Mouse (Mus musculus) heart, embryonic 15.5 days (tissue): ENCODE data around the gene Abr. TPM values are rescaled to one million over a fixed set of nuclear protein-coding genes. Genes with fewer than 3 reads are reported as not detected.

Source experiments
- ATAC-seq: fragments of 200-750 bp; cut with Nextera tagmentation; replicated peaks from 2 replicates; pipeline ENCODE4 v1.8.0; 2017; ENCODE audit warnings: low read depth, moderate TSS enrichment; ENCODE audit not compliant: insufficient number of reproducible peaks, insufficient read depth, low FRiP score
- H3K27ac ChIP-seq: fragments of 300-500 bp; sonication (generic); 2 replicates; pipeline ENCODE4 v1.5.1; 2015; ENCODE audit warnings: mild to moderate bottlenecking, inconsistent platforms
- H3K27me3 ChIP-seq: fragments of 300-500 bp; sonication (generic); 2 replicates; pipeline ENCODE4 v1.6.1; 2015; ENCODE audit warnings: inconsistent platforms
- H3K36me3 ChIP-seq: fragments of 300-500 bp; sonication (generic); 2 replicates; pipeline ENCODE4 v1.6.1; 2015; ENCODE audit warnings: mild to moderate bottlenecking, inconsistent platforms
- H3K4me1 ChIP-seq: fragments of 300-500 bp; sonication (generic); replicated peaks from 2 replicates; pipeline ENCODE4 v1.6.1; 2015; ENCODE audit warnings: inconsistent platforms
- H3K4me2 ChIP-seq: fragments of 300-500 bp; sonication (generic); 2 replicates; pipeline ENCODE4 v1.6.1; 2015; ENCODE audit warnings: inconsistent platforms, mild to moderate bottlenecking, moderate library complexity
- H3K4me3 ChIP-seq: fragments of 300-500 bp; sonication (generic); 2 replicates; pipeline ENCODE4 v1.5.1; 2015; ENCODE audit warnings: mild to moderate bottlenecking, inconsistent platforms
- H3K9ac ChIP-seq: fragments of 300-500 bp; sonication (generic); 2 replicates; pipeline ENCODE4 v1.6.1; 2015; ENCODE audit warnings: mild to moderate bottlenecking, inconsistent platforms
- H3K9me3 ChIP-seq: fragments of 300-500 bp; sonication (generic); replicated peaks from 2 replicates; pipeline ENCODE4 v1.6.1; 2016; ENCODE audit warnings: inconsistent platforms
- WGBS: fragments of 180-500 bp; shearing (Covaris S2); methylation state at CpG from one replicate; pipeline ENCODE4 v1.1.7; 2015; ENCODE audit warnings: mixed read lengths; 5-methylcytosine and 5-hydroxymethylcytosine counted together
- polyA plus RNA-seq: library from polyadenylated mRNA; unstranded; fragments of >200 nt; fragmentation: Nextera tagmentation; extraction: Ambion mirVana; gene quantifications from 2 replicates; pipeline ENCODE4 v1.2.1, GENCODE M21; 2015

Abr gene
- polyA plus RNA-seq, 1 experiment from 2014 or later: 19.9 TPM

DNA sequence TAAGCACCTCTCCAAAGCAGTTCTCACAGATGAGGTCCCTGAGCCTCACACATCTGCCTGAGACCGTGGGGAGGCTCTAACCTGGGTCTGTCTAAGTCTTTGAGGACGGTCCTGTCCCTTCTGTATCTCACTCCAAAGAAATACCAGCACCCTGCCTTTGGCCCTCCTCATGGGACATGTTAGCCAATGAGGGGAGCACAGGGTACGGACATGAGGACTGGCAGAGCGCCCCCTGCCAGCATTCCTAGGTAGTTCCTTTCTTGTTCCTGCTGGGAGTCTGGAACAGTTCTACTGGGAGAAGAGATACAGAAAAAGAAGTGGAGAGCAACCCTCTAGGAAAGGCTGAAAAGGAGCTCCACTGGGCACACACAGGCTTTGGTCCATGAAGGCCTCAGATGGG lies 111.1 kb downstream of the Abr start:
- H3K4me2 ChIP-seq: no peak overlapping the region
- no peak for ATAC-seq
- WGBS: 62% methylated on average over 4 of the region's 4 CpGs
- H3K9ac ChIP-seq: no peak overlapping the region
- H3K36me3 ChIP-seq: no peaks in the 10 kb centered on the region
- H3K9me3 ChIP-seq: no peaks in the 10 kb centered on the region
- peaks cover 33% of the 10 kb centered on the region for H3K4me1 ChIP-seq
- H3K27ac ChIP-seq: no peak overlapping the region
- no peaks in the 10 kb centered on the region for H3K27me3 ChIP-seq
- H3K4me3 ChIP-seq: no peak overlapping the region

DNA sequence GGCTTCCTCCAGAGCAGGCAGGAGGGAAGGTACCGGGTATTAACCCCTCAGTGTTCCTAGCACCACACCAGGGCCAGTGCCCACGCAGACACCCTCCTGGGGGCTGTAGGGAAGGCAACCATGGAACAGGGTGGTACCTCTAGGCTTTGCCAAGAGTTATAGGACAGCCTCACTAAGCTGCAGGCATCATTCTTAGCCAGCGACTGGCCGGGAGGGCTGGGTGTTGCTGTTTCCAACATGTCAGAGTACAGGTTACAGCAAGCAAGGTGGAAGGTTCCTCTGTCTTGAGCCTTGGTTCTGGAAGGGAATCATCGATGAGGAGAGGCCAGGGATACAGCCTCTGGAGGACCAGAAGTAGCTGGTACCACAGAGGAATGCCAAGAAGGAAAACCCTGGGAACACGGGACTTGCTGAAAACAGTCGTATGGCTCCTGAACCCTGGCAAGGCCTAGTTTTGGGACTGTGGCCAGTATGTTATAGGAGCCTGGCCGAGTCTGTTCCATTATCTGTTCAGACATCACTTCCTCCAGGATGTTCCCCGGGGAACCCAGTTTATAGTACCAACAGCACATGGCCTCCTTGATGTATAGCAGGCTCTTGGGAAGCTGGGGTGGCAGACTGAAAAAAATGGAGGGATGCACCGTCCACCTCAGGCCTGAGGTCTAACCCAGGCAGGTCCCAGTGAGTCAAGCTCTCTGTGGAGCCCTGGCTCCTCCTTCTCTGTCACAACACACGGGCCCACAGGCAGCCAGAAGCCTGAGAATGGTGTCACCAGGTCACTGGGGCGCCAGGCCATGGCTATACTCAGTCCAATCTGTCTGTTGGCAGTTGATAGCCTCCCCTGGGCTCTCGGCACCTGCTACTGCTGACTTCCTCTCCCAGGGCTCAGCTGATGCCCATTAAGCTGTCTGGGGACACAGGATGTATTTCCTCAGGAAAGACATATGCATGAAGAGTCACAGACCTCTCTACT lies 112.1 kb downstream of the Abr start:
- H3K4me3 ChIP-seq: no peak overlapping the region
- WGBS: 72% methylated on average over 13 of the region's 13 CpGs
- ATAC-seq: no peak
- H3K4me1 ChIP-seq: peaks cover 26% of the 10 kb centered on the region
- no peak overlapping the region for H3K4me2 ChIP-seq
- H3K9ac ChIP-seq: no peak overlapping the region
- no peaks in the 10 kb centered on the region for H3K36me3 ChIP-seq
- no peaks in the 10 kb centered on the region for H3K9me3 ChIP-seq
- H3K27ac ChIP-seq: no peak overlapping the region
- H3K27me3 ChIP-seq: no peaks in the 10 kb centered on the region

DNA sequence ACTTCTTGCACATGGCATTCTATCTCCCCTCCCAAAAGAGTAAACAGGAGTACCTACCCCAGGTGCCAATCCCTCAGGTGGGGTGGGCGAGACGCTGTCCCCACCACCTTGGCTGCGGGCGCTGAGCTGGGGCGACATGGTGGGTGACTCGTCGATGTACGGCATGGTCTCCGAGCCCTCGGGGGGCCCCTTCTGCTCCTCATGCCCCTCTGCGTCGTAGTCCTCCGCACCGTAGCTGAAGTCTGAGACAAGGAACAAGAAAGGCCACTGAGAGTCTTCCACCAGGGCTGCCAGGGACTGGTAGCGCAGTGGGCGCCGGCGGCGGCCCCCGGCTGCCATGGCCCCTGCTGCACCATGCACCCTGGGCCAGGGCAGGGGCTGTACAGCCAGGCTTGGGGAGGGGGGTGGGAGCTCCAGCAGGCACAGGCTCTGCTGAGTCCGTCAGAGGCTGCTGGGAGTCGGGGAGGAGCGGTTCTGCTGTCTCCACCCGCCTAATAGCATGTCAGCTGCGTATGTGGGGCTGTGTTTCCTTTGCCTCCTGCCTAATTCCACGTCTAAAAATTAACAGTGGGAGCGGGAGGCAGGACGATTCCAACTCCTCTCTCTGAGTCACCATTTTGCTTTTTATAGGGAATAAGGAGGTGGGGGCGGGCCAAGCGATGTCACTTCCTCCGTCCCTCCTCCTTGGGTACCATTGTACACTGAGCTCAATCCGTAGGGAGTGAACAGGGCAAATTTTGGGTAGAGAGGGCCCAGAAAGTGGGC lies 113.1 kb downstream of the Abr start:
- H3K36me3 ChIP-seq: no peaks in the 10 kb centered on the region
- WGBS: 84% methylated on average over 32 of the region's 32 CpGs
- no peak for ATAC-seq

GRCm38 (mm10) chr11:76508125-76508524 lies 114.0 kb downstream of the Abr start:
- Histone ChIP-seq H3K4me1 (peaks cover 32% of the 10 kb centered on the region), H3K4me3 (no peak overlapping the region), H3K27me3 (no peaks in the 10 kb centered on the region), H3K9me3 (no peaks in the 10 kb centered on the region), H3K4me2 (no peak overlapping the region), H3K36me3 (no peaks in the 10 kb centered on the region), H3K27ac (no peak overlapping the region), H3K9ac (no peak overlapping the region)
- ATAC-seq: no peak
- 93% methylated on average over 4 of the region's 4 CpGs for WGBS

More for the DNA sequence above, 113.1 kb downstream of the Abr start:
- no peak overlapping the region for H3K27ac ChIP-seq
- no peak overlapping the region for H3K4me2 ChIP-seq
- no peaks in the 10 kb centered on the region for H3K9me3 ChIP-seq
- no peak overlapping the region for H3K9ac ChIP-seq
- peaks cover 29% of the 10 kb centered on the region for H3K4me1 ChIP-seq
- H3K4me3 ChIP-seq: no peak overlapping the region
- no peaks in the 10 kb centered on the region for H3K27me3 ChIP-seq

- H3K27me3 ChIP-seq: no peaks in the 10 kb centered on the region
- H3K9ac ChIP-seq: no peak overlapping the region
- no peak overlapping the region for H3K4me3 ChIP-seq
- H3K4me1 ChIP-seq: peaks cover 35% of the 10 kb centered on the region
- WGBS: 84% methylated on average over 8 of the region's 8 CpGs
- H3K27ac ChIP-seq: no peak overlapping the region
- ATAC-seq: no peak
- no peaks in the 10 kb centered on the region for H3K9me3 ChIP-seq
- H3K4me2 ChIP-seq: no peak overlapping the region
- no peaks in the 10 kb centered on the region for H3K36me3 ChIP-seq
Measured at GRCm38 (mm10) chr11:76507302-76508124, 114.6 kb downstream of the Abr start.

DNA sequence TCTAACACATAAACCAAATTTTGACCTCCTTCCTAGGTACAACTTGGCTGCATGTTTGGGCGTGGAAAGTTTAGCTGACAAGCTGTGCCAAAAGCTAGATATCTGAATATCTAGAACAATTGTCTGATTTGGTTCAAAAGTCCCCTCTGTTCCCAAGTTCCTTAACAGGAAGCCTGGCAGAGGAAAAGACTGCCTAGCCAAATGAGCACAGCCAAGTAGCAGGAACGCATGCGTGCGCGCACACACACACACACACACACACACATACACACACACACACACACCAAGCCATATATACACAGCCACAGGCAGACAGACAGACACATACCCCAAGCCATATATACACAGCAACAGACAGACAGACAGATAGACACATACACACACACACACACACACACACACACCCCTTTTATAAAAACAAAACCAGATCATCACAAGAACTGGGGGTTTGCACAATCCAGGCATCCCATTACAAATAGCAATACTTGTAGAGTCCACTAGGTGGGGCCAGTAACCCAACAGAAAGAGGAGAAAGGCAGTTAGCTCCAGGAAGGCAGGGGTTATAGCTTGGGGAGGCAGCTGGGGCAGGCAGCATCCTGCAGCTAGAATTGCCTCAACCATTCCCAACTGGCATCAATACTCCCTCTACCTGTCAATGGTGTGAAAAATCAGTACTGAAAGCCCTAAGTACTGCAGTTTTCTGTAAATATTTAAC lies 115.4 kb downstream of the Abr start:
- no peaks in the 10 kb centered on the region for H3K27me3 ChIP-seq
- no peak overlapping the region for H3K27ac ChIP-seq
- H3K9ac ChIP-seq: no peak overlapping the region
- no peak overlapping the region for H3K4me2 ChIP-seq
- ATAC-seq: 0 out of 2 replicates have a peak, but pooled peaks have one; percentile 33
- peaks cover 35% of the 10 kb centered on the region for H3K4me1 ChIP-seq
- H3K4me3 ChIP-seq: no peak overlapping the region
- 73% methylated on average over 5 of the region's 5 CpGs for WGBS
- H3K9me3 ChIP-seq: no peaks in the 10 kb centered on the region
- no peaks in the 10 kb centered on the region for H3K36me3 ChIP-seq

DNA sequence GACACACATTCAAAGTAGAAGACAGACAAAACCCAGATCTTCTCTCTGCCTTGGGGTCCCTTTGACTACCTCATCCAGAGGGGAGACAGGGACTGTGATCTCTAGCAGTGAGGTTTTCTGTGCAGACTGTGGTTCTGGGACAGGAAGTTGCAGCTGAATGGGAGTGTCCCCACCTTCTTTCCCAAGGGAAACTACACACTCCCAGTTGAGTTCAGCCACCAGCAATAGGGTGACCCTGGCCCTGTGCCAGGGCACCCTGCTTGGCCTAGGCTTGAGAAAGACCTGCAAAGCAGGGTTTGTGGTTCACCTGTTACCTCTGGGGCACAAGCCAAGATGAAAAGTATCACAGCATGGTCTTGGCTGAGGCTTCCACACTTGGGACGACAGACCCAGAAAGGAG lies 117.0 kb downstream of the Abr start:
- H3K27me3 ChIP-seq: no peaks in the 10 kb centered on the region
- H3K4me2 ChIP-seq: no peak overlapping the region
- WGBS: 81% methylated on average over 1 of the region's 1 CpGs
- H3K36me3 ChIP-seq: no peaks in the 10 kb centered on the region
- no peak overlapping the region for H3K4me3 ChIP-seq
- ATAC-seq: no peak
- no peak overlapping the region for H3K27ac ChIP-seq
- peaks cover 31% of the 10 kb centered on the region for H3K4me1 ChIP-seq
- no peak overlapping the region for H3K9ac ChIP-seq
- no peaks in the 10 kb centered on the region for H3K9me3 ChIP-seq

GRCm38 (mm10) chr11:76504058-76504457 lies 118.1 kb downstream of the Abr start:
- Histone ChIP-seq H3K27ac (no peak overlapping the region), H3K27me3 (no peaks in the 10 kb centered on the region), H3K9ac (no peak overlapping the region), H3K36me3 (no peaks in the 10 kb centered on the region), H3K4me1 (peaks cover 32% of the 10 kb centered on the region), H3K9me3 (no peaks in the 10 kb centered on the region), H3K4me2 (no peak overlapping the region), H3K4me3 (no peak overlapping the region)
- ATAC-seq: no peak
- WGBS: 44% methylated on average over 5 of the region's 5 CpGs

- Histone ChIP-seq H3K9ac (no peak overlapping the region), H3K36me3 (no peaks in the 10 kb centered on the region), H3K4me1 (peaks cover 57% of the 10 kb centered on the region), H3K4me3 (no peak overlapping the region), H3K9me3 (no peaks in the 10 kb centered on the region), H3K27me3 (no peaks in the 10 kb centered on the region), H3K27ac (peak overlapping the region; percentile 11; the same call in 1 of the 2 replicates), H3K4me2 (no peak overlapping the region)
- no peak for ATAC-seq
- 23% methylated on average over 1 of the region's 1 CpGs for WGBS
Measured at GRCm38 (mm10) chr11:76499987-76500386, 122.1 kb downstream of the Abr start.

DNA sequence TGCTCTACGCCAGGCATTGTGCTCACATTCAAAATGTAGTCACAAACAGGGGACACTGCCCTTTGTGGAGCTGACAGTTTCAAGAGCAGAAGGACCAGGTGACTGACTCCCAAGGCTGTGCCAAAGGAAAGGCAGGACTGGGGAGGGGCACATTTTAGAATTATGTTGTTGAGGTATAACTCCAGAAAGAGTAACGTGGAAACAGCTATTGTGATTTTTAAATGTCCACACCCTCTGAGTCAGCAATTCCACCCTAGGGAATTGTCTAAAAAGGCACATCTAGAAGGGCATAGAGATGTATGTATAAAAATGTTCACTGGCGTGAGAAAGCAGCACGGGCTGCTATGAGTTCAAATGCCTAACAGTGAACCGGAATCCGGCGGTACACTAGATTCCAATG lies 122.5 kb downstream of the Abr start:
- WGBS: 51% methylated on average over 7 of the region's 7 CpGs
- no peak overlapping the region for H3K4me2 ChIP-seq
- H3K27ac ChIP-seq: peak overlapping the region; percentile 11; the same call in 1 of the 2 replicates
- no peak overlapping the region for H3K9ac ChIP-seq
- H3K4me3 ChIP-seq: no peak overlapping the region
- H3K4me1 ChIP-seq: peaks cover 54% of the 10 kb centered on the region
- no peaks in the 10 kb centered on the region for H3K9me3 ChIP-seq
- H3K36me3 ChIP-seq: no peaks in the 10 kb centered on the region
- no peaks in the 10 kb centered on the region for H3K27me3 ChIP-seq
- ATAC-seq: no peak
